Mouse (Mus musculus) CD8-positive naive resting alpha-beta T cell, adult 2 months (primary cell): ENCODE data around the gene Kdf1.
"Not testable (repeated sequence)": the region's sequence is repeated elsewhere in the genome, so short reads cannot be mapped to it uniquely, and the experiment has no call there.

Source experiments
- DNase-seq, 2 experiments: peaks; one replicate each; pipeline ENCODE4 v3.0.0; 2022; ENCODE audit warnings: low read depth in 2 of 2, low spot score in 2 of 2

Kdf1 gene

DNA sequence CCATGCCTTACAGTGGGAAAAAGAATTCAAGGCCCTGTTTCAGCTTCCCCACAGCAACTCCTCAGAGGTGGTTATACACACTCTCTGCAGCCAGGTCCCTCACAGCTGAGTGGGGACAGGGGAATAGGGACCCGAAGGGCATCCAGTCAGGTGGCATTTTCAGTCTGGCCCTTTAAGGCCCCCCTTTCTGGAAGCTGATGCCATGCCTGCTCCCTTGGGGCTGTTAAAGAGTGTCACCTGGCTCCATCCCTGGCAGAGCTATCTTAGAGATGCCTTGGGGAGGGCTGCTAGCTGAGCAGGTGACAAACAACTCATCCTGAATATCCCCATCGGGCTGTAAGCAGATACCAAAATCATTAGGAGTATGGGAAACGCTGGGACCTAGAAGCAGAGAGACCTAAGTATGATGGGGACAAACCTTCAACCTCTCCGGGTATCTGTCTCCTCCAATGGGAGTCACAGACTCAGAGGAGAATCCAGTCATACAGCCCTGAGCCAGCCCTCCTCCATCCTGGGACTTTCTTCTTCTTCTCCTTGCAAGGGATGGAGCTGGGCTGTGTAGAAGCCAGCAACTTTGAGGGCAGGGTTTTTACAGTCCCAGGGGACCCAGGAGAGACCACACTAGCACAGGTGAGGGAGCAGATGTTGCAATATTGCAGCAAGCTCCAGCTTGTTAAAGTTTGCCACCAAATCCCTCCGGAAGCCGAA, 21.9 kb upstream of the Kdf1 start:
- DNase-seq = no peak

DNA sequence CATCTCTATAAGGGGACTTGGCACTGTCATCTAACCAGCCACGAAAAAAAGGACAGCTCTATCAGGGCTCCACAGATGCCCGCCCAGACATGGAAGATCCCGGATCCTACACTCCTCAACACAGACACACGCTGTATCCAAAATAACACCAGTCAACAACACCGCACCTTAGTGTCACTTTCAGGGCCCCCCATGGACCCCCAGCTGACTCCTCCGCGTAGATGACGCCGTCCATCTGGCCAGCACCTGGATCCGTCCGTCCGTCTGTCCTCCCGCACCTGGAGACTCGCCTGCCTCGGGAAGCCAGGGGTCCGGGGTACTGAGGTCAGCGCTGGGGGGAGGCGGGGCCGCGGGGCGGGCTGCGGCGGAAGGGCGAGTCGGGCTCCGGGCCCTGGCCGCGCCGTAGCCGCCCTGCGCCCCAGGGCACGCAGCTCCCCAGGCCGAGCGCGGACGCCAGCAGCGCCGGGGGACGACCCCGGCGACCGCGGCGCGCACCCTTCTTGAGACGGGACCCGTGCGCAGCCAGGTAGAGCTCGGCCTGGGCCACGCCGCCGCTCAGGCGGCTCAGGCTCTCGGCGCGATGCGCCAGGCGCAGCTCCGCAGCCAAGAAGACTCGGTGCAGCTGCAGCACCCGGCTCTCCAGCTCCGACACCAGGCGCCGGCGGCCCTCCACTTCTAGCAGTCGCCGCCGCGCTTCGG, 21.2 kb upstream of the Kdf1 start:
- no peak for DNase-seq

DNA sequence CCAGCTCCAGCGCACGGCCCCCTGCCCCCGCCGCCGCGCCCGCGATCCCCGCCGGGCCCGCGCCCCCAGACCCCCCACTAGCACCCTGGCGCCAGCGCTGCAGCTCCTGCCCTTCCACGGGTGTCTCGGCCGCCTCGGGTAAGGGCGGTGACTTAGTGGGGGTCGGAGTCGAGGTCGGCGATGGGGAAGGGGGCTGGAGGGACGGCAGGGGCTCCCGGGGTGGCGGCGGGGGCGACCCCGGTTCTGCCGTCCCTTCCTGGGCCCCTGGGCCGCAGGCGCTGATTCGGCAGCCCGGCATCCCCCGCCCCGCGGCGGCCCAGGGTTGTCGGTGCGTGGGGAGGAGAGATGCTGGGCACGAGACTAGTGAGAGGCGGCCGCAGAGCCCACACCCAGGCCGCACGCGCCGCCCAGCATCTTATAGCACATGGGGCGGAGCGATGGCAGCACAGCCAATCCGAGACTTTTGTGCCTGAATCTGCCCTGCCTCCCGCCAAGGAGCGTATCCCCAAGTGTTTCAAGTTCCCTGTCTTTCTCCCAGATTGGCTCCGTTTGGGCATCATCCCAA, 20.5 kb upstream of the Kdf1 start, which contains the start of gene Trnp1:
TSS of gene Trnp1 (minus strand) at position 391 of the 565 bp plus-strand sequence.
- peak; percentile 72 to 73 for DNase-seq

DNA sequence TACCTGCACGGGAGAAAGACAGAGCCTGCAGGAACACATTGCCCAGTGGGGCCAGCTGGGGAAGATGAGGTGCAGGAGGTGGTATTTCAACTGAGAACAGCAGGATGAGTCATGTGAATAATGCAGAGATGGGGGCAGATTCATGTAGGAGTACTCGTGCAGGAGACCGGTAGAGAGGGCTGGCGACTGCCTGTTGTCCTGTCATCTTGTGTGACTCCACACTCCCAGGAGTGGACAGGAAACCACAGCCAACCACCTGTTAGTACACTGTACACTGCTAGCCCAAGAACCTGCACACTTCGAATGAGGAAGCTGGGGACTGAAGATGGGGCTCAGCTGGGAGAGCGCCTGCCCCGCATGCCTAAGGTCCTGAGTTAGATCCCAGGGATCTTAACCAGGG, 17.2 kb upstream of the Kdf1 start:
- no peak for DNase-seq

DNA sequence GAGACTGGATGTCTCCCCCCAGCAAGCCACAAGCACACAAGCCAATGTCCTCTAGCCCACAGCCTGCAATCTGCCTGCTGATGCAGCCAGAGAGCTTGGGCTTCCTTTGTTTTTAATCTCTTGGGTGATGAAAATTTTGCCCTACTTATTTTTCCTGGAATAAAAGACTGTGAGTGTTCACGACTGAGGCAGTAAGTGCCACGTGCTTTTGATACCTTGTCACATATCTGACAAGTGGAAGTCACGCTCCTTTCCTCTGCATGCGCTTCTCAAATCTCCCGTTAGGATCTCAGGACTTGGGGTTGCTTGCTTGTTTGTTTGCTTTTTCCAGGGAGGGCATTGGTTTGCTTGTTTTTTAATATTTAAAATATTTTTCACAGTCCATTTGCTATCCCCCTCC, 14.5 kb upstream of the Kdf1 start:
- DNase-seq = no peak

DNA sequence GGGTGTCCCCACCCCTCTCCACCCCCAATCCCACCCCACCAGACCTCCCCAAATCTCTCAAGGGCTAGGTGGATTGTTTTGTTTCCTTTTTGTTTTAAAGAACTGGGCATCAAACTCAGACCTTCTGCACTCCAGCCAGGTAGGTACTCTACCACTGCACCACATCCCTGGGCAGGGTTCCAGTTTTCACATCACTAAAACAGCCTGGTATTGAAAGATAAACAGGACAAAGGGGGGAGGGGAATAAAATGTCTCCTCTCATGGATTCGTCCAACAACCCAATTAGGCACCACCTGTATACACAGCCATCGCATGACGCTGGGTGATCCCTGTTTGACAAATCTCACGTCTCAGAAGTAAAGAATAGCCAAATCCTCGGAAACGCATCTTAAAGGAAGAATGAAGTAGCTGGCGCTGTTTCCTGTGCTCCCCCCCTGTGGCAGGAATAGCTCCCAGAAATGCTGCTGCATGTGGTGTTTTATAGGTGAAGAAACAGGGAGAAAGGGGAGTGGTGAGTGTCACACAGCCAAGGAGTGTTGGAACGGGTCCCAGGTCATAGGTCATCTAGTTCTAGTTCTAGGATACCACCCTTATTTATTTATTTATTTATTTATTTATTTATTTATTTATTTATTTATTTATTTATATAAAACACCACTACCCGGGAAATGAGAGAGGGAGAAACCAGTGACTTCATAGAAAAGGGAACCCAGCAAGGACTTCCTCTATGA, 13.8 kb upstream of the Kdf1 start:
- DNase-seq = no peak

DNA sequence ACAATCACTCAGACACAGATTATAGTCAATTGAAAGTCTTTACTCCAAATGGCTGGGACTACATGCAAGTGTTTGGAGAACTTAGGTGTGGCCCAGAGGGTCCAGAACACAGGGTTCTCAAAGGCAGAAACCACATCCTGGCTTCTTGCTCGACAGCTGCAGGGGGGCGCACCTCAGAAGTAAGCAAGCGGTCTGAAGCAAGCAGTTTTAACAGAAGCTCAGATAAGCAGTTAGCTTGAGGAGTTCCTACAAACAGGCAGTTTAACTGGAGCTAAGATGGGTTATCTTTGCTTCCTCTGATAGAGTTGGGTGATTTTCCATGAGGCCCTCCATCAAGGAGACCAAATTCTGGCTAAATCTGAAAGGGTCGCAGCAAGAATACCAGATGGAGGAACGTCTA, 12.2 kb upstream of the Kdf1 start:
- peak; percentile 52 to 63 for DNase-seq

DNA sequence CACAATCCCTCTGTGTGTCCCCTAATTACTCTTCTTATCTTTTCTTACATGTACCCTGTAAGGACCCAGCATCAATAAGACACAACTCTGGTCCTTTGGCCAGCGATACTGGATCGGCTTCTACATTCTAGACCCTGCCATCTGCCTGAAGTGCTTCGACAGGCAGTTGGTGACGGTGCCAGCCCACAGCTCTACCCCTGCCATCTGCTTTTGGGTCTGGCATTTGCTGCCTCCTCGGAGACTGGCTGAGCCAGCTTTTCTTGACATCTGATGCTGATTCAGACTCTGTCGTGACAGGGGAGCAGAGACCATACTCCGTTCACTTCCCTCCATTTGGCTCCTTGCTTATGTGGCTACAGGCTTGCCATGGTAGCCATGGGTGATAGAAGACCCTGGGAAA, 9.8 kb upstream of the Kdf1 start:
- no peak for DNase-seq

DNA sequence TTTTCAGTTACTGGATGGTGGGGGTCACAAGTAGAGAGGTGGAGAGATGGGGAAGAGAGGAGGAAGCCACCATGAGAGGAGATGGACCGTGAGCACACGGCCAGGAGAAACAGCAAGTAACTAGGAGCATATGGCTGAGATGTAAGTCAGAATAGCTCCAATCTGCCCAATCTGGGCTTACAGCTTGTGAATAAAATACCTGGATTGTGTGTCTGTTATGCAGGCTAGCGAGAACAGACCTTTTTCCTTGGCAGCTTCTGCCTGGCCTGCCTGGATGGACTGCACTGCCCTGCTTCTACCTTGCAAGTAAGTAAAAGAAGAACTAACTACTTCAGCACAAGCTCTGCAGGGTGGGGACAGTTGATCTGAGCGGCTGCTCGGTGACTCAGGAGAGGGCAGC, 7.7 kb upstream of the Kdf1 start:
- no peak for DNase-seq

DNA sequence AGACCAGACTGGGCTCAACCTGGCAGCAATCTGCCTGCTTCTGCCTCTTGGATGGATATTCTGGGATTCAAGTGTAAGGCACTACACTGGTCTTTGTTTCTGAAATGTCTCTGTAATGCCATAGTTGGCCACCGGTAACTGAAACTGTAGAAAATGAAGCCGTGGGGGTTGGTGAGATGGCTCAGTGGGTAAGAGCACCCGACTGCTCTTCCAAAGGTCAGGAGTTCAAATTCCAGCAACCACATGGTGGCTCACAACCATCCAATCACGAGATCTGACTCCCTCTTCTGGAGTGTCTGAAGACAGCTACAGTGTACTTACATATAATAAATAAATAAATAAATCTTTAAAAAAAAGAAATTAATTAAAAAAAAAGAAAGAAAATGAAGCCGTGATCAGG, 6.3 kb upstream of the Kdf1 start:
- not testable (repeated sequence) for DNase-seq

DNA sequence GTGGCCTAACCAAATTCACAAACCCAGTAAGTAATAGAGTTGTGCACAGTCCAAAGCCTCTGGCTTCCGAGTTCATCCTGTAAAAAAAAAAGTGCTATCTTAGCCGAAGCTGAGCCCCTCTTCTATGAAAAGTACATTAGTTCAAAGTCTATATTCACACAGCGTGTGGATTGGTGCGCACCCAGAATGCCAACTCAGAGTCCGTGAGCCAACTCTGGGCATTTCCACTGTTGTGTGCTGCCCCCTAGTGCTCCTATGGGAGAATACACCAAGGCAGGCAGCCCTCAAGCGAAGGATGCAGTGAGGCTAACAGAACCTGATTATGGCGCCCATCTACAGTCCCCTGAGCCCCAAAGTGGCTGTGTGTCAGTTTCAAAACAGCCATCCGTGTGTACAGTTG, 5.8 kb upstream of the Kdf1 start:
- peak; percentile 76 to 83 for DNase-seq

DNA sequence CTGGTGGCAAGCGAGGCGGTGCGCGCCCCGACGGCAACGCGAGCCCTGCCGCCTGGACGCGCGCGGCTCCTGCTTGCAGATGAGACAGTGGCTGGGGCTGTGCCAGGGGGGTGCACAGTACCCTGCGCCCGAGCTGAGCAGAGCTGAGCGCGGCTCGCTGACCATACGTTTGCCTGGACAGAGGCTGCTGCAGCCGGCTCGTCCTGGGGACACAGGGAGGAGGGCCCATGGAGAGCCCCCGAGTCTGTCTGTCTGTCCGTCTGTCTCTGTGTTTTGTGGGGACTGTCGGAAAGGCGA, 554 bp downstream of the Kdf1 start:
- no peak for DNase-seq

DNA sequence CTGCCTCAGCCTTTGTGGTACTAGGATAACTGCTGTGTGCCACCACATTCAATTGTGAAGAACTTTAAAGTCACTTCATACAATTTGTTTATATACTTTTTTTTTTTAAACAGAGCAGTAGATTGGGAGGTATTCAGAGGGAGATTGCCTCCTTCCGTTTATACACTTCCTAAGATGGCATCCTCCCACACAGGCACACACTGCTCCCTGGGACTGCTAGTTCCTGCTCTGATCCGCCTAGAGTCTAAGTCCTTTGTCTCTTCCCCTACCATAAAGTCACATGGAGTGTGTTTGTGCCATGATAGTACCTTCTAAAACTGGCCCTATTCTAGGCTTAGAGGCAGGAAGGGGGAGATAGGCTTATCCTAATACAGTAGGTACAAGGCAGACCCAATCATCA, 2.7 kb downstream of the Kdf1 start:
- no peak for DNase-seq

DNA sequence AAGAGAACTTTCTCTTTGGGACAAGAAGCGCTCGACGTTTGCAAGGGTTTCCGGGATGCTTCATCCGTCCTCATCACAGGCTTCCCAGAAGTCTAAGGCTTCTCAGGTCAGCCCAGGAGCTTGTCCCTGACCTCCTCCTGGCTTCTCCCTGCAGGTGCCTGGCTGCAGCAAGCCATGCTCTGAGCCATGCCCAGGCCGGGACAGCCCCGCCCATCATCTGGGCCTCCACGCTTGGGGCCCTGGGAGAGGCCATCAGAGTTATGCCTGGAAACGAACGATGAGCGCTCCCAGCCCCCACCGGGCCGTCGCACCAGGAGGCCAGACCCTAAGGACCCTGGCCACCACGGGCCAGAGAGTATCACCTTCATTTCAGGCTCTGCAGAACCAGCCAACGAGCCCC, 9.0 kb downstream of the Kdf1 start:
- no peak for DNase-seq

DNA sequence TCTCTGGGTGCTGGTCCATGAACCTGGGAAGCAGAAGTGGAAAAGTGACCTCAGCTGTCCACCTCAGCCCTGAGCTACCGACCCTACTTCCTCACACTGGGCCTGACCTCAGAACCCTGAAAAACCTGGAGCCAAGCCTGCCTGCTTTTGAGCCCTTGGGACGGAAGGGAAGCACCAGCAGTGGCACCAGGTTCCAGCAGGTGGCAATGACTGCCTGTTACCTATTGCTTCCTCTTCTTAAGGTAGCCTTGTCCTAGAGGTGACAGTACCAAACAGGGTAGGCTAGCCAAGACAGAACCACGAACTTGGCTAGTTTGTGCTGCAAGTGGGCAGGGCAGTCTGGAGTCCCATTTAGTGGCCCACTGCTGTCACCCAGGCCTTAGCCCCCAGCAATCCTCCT, 14.0 kb downstream of the Kdf1 start:
- no peak for DNase-seq

DNA sequence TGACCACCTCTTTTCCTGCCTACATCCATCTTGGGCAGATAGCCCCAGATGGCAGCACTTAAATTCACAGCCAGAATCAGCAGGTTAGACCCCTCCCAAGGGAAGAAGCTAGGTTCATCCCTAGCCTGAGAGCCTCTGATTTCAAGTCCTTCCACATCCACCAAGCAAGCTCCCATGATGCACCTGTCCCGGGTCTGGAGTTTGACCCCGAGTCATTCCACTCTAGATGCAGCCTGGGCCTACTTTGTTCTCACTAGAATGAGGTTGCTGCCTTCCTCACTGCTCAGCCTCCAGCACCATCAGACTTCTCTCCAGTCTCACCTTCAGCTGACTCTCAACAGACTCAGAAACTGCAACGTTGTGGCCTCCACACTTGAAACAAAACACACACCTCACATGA, 17.3 kb downstream of the Kdf1 start:
- DNase-seq = no peak

DNA sequence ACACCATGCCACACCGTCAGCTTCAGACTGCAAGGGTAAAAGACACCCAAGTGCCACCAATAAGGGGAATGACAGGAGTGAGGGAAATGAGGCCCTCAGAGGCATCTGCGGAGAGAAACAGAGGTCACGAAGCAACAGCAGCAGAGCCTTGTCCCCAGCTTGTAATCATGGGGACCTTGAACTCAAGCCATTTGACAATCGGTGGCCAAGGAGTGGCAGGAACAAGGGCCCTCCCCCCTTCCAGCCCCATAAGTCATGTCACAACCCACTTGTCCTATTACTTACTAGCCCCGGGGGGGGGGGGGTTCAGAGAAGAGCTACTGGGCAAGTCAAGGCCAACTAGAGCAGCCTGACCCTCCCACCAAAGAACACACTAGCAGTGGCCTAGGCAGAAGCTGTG, 17.9 kb downstream of the Kdf1 start:
- DNase-seq = no peak

DNA sequence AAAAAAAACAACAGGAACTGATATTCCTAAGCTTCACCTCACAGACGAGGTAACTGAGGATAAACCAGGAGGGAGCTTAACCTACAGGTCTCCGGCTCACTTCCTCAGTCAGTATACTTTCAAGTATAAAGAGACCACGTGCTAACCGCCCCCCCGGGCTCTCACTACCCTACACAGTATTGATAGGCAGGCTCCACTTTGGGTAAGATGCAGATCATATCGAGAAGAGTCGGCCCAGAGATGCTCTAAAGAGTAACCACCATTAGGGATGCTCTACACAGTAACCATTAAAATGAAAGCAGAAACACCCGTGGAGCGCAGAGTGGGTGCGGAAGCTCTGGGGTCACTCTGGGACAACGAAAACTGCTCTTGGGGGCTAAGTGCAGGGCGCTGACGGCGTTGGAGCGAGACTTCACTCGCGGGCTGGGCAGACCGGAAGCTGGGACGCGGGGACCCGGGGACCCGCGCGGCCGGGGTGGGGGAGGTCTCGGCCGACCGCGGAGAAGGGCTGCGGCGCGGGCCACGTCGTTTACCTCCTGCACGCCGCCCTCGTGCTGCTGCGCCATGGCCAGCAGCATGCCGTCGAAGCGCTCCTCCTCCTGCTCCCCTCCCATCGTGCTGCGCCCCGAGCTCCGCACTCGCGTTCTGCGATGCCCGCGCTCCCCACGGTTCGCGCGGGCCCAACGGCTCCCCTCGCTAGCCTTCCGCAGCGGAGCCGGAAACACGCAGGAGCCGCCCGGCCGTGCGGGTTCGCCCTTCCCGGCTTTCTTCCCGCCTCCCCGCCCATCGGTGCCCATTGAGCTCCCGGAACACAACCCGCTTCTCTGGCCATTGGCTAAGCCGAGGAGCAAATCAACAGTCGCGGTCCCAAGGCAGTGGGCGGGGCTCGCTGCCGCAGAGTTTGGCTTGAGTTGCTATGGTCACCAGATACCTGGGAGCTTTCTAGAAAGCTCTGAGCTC, 26.8 kb downstream of the Kdf1 start, which contains the start of gene Nudc:
TSS of gene Nudc (minus strand) at position 725 of the 960 bp plus-strand sequence.
- peak; percentile 90 to 91 for DNase-seq

DNA sequence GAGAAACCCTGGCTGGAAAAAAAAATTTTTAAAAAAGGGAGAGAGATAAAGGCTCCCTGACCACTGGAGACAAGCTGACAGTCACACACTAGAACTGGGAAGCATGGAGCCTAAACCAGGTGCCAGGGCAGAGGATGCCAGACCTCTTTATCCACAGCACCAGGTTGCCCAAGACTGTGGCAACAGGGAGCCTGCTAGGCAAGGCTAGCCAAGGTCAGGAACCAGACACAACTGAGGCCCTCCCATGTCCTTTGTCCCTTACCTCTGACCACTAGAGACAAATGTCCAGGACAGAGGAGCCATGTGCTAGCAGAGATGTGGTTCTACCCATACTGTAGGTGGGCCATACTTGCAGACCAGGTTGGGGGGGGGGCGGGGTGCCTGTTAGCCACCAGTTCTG, 33.3 kb downstream of the Kdf1 start:
- no peak for DNase-seq

DNA sequence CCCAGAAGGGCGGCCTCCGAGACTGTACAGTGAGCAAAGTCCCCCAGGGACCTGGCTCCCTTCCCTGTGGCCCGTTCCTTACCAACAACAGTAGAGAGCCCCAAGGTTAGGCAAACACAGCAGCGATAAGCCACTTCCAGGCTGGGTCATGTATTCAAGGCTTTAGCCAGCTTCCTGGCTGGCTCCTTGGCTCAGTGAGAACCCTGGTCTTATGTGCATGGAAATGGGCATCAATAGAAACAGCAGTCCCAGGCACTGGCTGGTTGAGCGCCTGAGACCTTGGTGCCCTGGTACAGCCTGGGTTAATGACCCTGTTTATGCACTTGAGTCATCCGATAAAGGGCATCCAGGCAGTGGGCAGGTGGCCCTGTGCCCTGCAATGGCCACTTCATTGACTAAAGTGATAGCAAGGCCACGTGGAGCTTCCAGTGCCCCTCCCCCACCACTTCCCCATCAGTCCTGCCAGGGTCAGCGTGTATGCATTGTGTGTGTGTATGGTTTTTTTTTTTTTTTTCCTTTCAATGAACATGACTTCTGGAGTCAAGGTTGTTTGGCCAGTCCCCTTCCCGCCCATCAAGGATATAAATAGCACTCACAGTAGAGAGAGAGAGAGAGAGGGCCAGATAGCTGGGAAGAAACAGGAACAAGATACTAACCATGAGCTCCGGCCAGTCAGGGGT, 34.1 kb downstream of the Kdf1 start, which contains the start of gene Nr0b2:
TSS of gene Nr0b2 (plus strand) at position 609 of the 680 bp plus-strand sequence.
- DNase-seq = no peak
